Mouse (Mus musculus): ENCODE data around the gene F930015N05Rik.
A peak's percentile ranks its signal among the peaks of the same experiment; 100 is the strongest.

Gene F930015N05Rik

DNA sequence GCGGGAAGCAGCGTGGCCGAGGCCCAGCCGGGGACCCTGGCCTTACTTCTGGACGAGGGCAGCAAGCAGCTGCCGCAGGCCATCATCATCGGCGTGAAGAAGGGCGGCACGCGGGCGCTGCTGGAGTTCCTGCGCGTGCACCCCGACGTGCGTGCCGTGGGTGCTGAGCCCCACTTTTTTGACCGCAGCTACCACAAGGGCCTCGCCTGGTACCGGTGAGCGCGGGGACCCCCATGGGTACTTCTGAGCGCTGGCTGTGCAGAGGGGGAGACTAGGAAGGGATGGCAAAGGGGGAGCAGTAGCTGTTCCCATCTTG, at the start of gene F930015N05Rik:
Gene F930015N05Rik (minus strand): TSS at position 242 of the 316 bp plus-strand sequence.
- DNase-seq (ENCODE audit: low read depth, low spot score) = no peak

DNA sequence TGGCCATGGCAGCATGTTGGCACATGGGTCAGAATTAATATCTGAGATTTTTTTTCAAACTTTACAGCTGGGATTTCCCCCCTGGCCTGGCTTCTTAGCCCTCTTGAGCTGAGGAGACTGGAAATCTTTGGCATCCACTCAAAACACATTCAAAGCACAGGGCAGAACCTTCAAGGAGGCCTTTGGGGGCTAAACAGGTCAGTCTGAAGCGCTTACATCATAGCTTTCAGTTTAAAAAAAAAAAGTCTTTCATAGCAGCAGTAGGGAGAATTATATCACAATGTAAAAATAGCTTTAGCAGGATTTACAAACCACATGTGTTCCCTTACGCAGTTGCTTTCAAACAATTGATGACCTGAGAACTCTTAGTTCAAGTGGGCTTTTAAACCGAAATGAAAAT, 45.0 kb upstream of the F930015N05Rik start:
- no peak for DNase-seq (ENCODE audit: low read depth, low spot score)

DNA sequence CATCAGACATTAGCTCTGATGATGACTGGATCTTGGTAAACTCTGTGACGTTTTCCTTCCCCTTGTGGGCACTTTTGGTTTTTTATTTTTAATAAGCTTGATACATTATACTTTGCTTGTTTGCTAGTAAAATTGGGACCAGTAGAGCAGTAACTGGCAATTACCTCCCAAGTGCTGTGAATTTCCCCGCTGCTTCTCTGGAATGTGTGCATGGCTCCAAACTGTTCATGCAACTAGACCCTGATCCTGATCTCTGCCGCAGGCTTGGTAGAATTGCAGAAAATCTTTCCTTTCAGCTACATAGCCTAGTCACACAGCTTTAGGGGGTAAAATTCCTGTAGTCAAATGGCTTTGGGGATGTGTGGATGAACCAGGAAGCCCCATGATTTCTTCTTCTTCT, 37.2 kb upstream of the F930015N05Rik start:
- no peak for DNase-seq (ENCODE audit: low read depth, low spot score)

DNA sequence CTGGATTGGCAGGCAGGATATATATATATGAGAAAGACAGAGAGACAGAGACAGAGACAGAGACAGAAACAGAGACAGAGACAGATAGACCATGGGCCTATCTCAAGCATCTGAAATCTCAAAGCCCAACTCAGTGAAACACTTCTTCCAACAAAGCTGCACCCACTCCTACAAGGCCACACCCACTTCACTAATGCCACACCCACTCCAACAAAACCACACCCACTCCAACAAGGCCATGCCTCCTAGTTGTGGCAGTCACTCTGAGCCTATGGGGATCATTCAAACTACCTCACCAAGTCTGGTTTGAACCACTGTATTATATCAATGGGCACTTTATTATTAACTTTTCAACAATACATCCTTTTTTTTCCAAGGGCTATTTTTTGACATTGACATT, 34.2 kb upstream of the F930015N05Rik start:
- DNase-seq (ENCODE audit: low read depth, low spot score) = no peak

DNA sequence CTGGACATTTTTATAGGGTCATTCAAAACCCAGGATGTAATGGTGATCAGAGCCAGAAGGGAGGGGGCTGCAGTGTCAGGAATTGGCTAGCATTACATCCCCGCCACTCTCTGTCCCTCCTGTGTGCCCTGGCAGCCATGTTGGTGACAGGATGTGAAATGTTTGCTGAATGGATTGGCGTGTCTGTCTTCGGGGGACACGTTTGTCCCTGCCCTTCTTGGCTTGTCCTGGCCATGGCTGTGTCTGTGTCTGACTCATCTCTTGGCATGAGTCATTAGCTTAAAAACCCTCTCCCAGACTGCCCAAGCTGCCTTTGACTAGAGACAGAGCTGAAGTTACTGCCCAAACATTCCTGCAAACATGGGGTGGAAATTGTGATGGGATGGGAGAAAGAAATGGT, 32.3 kb upstream of the F930015N05Rik start:
- DNase-seq (ENCODE audit: low read depth, low spot score) = peak; percentile 17

DNA sequence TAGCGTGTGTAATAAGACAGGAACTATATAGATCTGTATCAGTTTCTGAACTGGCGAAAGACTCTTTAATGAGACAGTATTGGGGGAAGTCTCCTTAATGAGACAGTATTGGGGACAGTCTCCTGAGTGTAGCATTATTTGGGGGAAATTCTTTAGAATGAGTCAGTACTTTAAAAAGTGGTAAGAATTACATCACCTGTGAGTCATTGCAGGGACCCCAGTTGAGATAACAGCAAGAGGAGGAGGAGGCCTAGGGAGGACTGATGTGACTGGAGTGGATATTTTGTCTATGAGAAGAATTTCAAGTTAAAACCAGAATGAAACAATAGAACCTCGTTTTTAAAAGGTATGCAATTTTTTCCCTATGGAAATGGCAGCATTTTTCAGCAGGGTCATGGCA, 25.3 kb upstream of the F930015N05Rik start:
- no peak for DNase-seq (ENCODE audit: low read depth, low spot score)

DNA sequence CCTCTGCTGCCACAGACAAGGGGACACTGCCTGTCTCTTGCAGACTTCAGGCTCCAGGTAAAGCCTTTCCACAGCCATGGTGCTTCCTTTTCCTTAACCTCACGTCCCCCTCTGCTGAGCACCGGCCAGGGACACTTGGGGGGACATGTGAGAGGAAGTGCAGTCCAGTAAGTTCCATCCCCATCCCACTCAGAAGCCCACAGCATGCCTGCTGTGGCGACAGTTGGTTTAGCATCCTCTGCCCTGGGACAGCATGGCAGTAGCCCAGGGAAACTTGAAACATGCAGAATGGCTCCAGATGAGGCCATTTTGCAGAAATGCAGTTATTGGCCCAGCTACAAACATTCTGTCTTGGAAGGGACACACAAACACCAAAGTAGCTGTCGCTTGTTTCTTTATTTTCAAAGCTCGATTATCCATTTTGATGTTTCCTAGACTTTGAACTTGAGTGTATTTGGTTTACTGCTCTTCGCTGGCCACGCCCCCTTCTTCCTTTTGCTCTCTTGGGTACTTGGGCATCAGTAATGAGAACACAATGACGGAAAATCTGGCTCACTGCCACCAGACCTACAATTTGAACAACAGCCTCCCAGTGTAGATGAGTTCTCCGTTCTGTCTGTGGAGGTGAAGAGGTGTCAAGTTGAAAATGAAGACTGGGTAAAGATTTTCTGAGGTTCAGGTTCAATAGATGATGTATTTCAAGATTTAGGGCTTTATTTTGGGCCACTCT, 12.3 kb upstream of the F930015N05Rik start:
- DNase-seq (ENCODE audit: low read depth, low spot score) = no peak

DNA sequence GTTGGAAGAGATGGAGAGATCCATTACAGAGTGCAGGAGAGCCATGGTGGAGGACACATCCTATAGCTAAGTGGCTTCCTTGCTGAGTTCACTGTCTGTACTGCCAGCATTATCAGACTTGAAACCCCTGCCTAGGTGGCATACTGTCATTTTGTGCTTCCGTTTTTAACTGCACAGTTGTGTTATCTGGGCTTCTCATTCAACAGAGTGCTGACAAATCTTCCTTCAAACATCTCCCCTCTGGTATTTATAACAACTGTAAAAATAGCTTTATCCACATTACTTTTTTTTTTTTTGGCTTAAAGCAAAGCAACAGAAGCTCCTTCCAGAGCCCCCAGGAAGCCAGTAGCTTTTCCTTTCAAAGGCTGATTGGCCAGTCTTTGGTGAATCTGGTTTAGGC, 8.8 kb upstream of the F930015N05Rik start:
- no peak for DNase-seq (ENCODE audit: low read depth, low spot score)

DNA sequence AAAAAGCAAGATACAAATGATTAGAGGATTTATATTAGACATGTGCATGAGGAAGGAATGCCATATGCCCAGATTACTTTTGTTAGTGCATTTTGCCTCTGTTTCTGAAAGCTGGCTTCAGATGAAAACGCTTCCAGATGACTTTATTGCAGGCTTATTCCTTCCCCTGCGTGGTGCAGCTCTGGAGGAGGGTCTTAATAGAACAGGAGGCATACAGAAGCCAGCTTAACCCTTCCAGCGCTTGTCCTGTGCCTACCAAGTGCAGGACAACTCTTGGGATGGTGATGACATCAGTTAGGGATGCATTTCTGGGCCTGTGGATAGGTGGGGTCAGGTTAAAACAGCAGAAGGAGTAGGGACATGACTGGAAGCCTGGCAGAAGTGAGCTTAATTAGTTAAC, 6.2 kb upstream of the F930015N05Rik start:
- no peak for DNase-seq (ENCODE audit: low read depth, low spot score)

DNA sequence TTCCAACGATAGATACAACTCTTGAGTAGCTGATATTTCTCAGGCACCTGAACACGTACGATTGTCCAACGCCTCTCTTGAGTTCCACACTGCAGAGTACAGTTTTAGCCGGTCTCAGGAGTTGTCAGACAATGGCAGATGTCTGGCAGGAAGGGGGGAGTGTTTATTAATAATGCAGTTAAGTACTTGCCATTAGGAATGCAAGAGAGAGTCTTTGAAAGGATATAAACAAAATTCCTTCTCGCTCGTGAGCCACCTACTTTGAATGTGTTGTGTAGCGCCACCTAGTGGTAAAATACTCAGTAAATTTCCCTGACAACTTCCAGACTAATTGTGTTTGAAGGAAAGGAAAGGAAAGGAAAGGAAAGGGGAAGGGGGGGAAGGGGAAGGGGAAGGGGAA, 5.7 kb upstream of the F930015N05Rik start:
- DNase-seq (ENCODE audit: low read depth, low spot score) = peak; percentile 68

DNA sequence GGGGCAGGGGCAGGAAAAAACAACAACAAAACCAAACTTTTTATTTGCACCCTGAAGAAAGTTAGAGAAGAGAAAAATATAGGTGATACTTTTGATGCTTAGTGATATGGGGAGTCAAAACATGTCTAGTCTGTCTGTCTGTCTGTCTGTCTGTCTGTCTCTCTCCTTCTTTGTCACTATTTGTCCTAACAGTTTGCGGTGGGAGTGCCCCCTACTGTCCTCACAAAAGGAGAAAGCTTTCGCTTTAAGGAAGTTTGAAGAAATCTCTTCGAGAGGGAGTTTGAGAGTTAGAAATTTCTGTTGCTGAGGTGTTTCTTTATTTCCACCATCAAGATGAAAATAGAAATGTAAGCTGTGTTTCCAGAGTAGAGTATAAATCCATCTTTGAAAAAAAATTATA, 2.5 kb upstream of the F930015N05Rik start:
- no peak for DNase-seq (ENCODE audit: low read depth, low spot score)

DNA sequence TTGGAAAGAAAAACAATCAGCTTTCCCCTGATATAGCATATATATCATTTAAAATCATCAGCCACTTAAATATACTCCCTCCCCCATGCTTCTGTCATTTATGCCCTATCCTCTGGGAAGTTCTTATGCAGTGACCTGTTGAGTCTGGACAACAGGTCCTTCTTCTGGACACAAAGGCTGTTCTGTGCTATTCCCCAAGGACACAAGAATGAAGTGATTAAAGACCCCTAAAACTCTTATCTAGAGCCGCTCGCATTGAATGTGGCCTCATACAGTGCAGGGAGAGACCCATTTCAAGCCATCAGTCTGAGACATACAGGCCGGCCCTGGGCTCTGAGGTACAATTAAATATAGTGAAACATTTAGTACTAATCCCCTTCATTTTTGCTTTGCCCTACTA, 1.3 kb upstream of the F930015N05Rik start:
- no peak for DNase-seq (ENCODE audit: low read depth, low spot score)

DNA sequence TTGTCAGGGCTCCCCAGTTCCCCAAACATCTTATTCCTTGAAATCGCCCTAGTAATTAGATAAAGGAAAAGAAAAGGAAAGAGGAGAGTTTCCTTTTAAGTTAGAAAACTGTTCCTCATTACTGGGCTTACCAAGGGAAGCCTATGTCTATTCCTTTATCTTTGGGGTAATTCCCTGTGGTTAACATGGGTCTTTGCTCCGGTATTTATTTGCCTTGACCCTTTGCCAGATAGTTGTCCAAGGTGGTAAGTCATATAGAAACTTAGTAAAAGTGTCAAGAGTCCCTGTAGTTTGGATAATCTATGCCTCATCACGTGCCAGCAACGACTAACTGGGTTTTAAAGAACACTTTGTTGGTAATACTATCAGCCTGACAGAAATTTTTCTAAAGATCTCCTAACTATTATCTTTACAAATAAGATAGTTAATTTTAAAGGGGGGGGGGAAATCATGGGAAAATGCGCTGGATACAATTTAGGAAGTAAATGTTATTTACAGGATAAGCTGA, 392 bp upstream of the F930015N05Rik start:
- DNase-seq (ENCODE audit: low read depth, low spot score) = no peak

DNA sequence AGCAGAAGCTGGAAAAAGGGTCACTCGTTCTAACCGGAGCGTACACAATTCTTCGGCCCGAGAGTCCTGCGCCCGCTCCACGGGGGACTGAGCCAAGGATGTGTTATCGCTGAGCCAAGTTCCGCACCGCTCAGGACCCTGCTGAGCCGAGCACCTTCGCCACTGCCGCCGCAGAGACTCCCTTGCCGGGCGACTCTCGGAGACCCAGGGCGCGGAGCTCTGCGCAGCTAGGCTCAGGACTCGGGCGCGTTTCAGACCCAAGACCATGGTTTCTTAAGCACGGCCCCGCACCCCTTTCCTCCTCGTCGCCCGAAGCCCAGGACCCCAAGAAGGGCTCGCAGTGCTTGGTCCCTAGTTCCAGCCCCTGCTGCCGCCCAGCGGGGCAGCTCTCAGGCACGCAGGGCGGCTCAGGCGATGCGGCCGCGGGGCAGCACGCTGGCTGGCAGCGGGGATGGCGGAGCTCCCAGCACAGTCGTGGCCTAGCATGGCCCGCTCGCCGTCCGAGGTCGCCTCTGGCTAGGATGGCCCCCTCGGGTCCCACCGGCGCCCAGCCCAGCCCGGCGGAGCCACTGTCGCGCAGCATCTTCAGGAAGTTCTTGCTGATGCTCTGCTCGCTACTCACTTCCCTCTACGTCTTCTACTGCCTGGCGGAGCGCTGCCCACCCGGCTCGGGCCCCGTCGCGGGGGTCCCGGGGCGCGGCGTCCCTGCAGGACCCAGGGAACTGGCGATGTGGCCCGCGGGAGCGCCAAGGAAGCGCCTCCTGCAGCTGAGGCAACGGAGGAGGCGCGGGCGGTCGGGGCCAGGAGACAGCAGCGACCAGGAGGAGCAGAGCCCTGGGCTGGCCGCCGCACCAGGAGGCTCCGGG, 674 bp downstream of the F930015N05Rik start:
- DNase-seq (ENCODE audit: low read depth, low spot score) = peak; percentile 13

DNA sequence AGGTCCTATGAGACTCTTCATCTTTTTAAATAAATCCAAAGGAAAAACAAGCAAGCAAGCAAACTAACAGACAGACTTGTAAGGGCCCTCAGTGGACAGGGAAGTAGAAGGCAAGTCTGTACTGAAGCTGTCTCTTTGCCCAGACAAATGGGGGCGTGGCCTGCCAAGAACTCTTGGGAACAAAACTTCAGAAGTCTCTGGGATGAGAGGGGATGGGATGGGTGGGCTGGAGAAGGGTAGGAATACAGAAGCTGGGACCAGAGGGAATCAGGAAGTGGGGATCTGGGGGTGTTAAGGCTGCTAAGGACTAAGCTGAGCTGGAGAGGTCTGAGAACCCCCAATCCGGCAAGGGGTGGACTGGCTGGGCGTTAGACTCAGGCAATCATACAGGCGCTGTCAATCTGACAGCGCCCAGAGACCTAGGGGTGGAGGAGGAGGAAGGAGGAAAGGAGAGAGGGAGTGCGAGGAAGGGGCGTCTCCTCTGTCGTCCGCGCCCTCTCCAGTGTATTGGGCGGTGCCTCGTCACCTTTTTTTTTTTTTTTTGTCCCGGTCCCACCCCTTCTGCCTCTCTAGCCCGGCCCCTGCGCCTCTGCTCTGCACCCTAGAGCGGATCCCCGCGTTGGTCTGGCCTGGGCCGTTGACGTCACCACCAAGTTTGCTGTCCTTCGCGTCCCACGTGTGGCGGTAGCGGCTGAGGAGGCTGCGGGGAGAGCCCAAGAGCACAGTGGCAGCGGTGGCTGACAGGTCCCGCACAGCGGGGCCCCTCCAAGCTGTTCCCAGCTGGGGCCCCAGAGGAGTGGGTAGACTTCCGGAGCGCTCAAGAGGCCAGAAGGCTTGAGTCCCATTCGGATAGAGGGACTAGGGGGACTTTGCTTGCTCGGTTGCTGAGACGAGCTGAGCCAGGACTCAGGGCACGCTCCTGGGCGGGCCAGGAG, 1.6 kb downstream of the F930015N05Rik start, which contains the start of gene Hs3st3a1:
Gene Hs3st3a1 (plus strand): TSS at position 722 of the 935 bp plus-strand sequence.
- DNase-seq (ENCODE audit: low read depth, low spot score) = peak; percentile 35

DNA sequence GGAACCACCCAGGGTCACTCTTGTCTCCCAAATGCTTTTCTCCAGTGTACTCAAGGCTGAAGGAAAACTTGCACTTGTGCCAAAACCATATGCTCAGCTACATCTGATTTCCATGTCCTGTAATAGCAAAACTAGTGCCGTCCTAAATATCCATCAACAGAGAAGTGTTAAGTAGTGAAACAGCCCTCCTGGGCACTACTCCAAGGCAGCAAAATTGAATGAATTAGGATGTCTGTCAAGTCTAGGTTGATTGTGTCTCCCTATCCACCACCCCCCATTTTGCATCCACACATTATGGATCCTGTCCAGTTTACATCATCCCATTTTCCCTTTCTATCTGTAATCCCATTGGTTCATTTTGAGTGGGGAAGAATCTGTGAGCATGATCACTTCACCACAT, 17.5 kb downstream of the F930015N05Rik start:
- DNase-seq (ENCODE audit: low read depth, low spot score) = no peak

DNA sequence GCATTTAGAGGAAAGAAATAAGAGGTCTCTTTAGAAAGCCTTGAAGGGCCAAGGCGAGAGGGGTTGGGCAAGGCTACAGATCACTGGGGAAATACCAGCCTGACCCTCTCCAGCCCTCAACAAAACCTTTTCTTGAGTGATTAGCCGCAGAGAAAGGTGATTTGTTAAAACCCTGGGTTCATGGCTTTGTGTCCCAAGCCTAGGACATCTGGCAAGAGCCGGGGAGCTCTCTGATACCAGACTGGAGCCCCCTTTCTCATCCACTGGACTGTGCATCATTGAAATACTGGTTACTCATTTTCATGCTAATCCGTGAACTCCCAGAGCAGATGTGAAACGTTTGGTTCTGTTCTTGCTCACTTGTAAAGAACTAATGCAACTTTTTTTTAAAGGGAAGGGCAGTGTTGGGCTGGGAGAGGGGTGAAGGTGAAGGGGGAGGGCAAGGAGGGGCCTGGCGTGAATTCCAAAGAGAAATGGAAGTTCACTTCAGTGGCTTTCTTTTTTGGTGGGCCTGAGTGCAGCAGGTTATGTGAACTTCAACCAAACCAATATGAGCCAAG, 35.8 kb downstream of the F930015N05Rik start:
- no peak for DNase-seq (ENCODE audit: low read depth, low spot score)

DNA sequence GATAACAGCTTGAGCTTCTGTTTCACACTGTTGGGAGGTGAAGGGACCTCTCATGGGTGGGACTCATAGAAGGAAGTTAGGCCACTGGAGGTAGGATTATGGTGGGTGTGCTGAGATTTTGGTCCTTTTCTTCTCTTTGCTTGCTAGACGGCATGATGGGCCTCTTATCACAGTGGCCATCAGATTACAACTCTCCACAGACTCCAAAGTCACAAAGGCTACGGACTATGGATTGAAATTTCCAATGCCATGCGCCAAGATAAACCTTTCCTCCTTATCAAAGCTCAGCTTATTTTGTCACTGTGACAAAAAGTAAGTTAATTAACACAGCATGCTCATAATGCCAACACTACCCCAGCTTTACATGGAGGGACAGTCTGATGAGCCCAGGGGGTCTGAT, 38.8 kb downstream of the F930015N05Rik start:
- no peak for DNase-seq (ENCODE audit: low read depth, low spot score)

DNA sequence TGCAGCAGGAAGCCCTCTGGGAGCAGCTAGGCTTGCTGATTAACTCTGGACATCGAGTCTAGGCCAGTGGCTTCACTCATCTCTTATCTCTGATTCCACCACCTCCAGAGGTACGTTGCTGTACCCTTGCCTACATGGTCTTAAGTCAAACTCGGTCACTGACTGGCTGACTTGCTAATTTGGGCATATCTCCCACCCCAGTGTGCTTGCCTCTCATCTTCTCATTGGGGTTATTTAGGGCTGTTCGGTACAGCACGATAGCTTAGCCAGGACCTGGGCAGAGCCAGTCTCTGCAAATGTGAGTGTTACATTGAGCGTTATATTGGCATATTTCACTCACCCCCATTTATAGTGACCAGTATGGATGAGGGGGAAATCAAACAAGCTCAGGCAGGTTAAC, 39.5 kb downstream of the F930015N05Rik start:
- DNase-seq (ENCODE audit: low read depth, low spot score) = no peak

DNA sequence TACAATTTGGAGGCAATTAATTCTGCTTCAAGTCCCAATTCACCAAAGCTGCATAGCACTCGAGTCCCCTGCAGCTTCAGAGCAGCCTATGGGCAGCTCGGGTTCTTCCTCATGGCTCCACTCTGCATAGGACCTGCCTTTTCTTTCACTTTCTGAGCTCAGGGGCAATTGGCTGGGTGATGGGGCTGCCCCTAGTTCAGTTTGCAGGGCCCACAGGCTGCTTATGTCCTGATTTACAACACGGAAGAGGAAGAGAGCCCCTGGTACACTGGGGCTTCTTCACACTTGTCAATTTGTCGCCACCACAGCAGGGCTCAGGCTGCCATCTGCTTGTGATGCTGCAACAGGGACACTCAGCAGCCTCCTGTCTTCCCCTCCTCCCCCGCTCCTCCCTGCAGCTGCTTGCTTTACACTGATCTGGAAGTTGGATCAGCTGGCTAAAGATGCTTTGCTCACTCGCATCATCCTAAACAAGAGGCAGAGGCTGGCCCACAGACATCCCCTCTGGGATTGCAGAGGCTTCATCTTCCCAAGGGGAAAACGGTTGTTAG, 40.0 kb downstream of the F930015N05Rik start:
- peak; percentile 92 for DNase-seq (ENCODE audit: low read depth, low spot score)

DNA sequence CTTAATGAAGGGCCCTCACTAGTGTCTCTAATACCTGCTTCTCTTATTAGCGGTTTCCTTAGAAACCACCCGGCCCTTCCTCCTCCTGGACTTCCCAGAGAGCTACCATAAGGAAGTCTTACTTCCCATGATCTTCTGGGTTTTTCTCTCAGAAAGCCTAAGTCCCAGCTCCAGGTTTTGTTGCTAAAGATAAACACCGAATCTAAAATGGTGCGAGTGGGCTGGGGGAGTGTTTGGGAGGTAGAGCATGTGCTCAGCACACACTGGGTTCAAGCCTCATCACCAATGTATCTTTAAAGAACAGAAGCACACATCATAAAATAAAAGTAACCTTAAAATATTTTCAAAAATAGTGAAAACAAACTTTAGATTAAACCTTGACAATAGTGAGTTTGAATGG, 50.1 kb downstream of the F930015N05Rik start:
- DNase-seq (ENCODE audit: low read depth, low spot score) = peak; percentile 16

All from brain, adult 2 months (tissue).